Mouse (Mus musculus): ENCODE results near the gene Crispld2. TPM values are rescaled to one million over a fixed set of nuclear protein-coding genes. Genes with fewer than 3 reads are reported as not detected.

The Crispld2 gene
- polyA plus RNA-seq, 1 experiment: not detected

DNA sequence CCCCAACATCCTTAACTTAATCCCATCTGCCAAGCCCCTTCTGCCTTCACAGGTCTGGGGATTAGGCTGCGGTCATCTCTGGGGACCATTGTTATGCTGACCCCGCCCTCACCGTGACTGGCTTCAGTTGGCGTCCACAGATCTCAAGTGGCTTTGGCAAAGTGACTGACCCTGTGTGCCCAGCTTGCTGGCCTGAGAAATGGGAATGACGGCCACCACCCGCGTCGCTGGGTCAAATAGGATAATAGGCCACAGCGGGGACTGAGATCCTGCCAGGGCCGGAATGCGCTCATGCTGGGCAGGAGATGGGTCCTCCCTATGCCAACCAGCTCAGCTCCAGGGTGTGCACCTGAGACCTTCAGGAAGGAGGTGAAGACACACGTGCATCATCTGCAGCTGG lies 46.5 kb downstream of the Crispld2 start:
- Histone ChIP-seq H3K4me3 (ENCODE audit: insufficient read depth, low read length) (no peak overlapping the region), H3K4me1 (ENCODE audit: control insufficient read depth, insufficient read depth, low read length) (peaks cover 18% of the 10 kb centered on the region), H3K27ac (ENCODE audit: insufficient read depth, low read depth, low read length) (no peak overlapping the region)
- TF ChIP-seq CTCF (IDR thresholded peaks at IDR 0.05; ENCODE audit: low read depth, low read length): no peak
- TF ChIP-seq POLR2A (IDR thresholded peaks at IDR 0.05; ENCODE audit: borderline replicate concordance, low read depth, low read length): no peak

DNA sequence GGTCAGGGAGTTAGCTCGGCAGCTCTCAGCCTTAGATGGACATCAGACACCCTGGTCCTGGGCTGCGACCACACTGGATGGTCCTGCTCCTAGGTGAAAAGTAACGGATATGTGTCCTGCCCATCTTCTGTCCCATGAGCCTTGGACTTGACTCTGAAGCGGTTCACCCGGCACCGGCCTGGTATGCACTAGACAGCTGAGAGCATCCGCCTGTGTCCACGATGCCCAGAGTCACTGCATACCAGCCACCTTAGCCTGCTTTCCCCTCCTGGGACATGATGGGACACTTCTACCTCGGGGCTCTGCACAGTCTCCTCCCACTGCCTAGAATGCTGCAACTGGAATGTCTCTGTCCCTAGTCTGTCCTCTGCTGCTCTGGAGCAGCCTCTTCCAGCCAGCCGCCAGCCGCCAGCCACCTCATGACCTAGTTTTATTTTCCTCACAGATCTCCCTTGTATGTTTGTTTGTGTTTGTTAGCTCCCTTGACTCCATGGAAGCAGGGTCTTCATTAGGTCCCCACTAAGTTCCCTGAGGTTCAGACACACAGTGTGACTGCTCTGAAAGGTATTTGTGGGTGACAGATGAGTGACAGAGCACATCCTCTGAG lies 47.2 kb downstream of the Crispld2 start:
- TF ChIP-seq POLR2A (IDR thresholded peaks at IDR 0.05; ENCODE audit: borderline replicate concordance, low read depth, low read length) (no peak), CTCF (IDR thresholded peaks at IDR 0.05; ENCODE audit: low read depth, low read length) (no peak)
- Histone ChIP-seq H3K4me3 (ENCODE audit: insufficient read depth, low read length) (no peak overlapping the region), H3K27ac (ENCODE audit: insufficient read depth, low read depth, low read length) (no peak overlapping the region), H3K4me1 (ENCODE audit: control insufficient read depth, insufficient read depth, low read length) (peaks cover 20% of the 10 kb centered on the region)

DNA sequence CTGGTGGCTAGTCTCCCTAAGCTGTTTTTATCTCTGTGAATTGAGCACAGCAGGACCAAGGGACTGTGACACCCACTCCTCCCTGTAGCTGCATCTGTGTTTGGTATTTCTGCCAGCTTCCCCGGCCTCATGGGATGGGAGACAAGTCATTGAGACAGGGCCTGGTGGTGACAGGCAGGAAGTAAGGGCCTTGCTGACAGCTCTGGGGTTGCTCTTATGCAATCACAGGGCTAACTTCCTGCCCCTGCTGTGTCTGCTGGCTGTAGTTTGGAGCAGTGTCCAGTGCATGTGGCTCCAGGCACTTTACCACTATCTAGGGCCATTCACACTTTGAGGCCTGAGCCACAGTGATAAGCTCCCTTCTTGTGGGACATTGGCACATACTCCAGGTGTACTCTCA lies 48.6 kb downstream of the Crispld2 start:
- Histone ChIP-seq H3K4me1 (ENCODE audit: control insufficient read depth, insufficient read depth, low read length) (peaks cover 26% of the 10 kb centered on the region), H3K27ac (ENCODE audit: insufficient read depth, low read depth, low read length) (peak overlapping the region; percentile 52), H3K4me3 (ENCODE audit: insufficient read depth, low read length) (no peak overlapping the region)
- TF ChIP-seq CTCF (IDR thresholded peaks at IDR 0.05; ENCODE audit: low read depth, low read length) (no peak), POLR2A (IDR thresholded peaks at IDR 0.05; ENCODE audit: borderline replicate concordance, low read depth, low read length) (no peak)

DNA sequence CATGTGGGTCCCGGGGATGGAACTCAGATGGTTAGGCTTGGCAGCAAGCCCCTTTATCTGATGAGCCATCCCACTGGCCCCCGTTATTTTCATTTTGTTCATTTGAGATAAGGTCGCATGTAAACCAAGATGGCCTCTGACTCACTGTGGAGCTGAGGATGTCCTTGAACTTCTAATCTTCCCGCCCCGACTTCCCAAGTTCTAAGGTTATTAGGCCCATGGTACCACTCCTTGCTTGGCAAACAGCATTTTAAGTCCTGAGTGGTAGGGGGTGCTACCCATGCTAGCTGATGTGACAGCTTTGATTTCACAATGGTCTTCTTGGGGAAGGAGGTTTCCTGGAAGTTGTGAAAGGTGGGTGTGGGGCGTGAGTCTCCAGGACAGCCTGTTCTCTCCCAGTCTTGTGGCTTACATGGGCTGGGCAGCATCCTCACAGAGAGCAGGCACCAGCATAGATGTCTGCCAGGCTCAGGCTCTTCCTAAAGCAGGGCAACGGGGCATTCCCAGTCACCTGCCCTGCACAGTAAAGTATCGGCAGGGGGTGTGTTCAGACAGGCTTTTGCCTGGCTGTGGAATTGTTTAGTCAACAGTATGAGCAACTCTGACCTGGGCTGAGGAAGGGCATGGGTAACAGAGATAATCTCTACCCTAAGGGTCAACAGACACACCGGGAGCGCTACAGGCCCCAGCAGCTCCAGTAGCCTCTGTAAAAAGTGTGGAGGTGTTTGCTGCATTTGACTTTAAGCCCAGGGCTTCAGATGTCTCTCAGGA lies 50.5 kb downstream of the Crispld2 start:
- Histone ChIP-seq H3K4me3 (ENCODE audit: insufficient read depth, low read length) (no peak overlapping the region), H3K27ac (ENCODE audit: insufficient read depth, low read depth, low read length) (no peak overlapping the region), H3K4me1 (ENCODE audit: control insufficient read depth, insufficient read depth, low read length) (peaks cover 26% of the 10 kb centered on the region)
- TF ChIP-seq CTCF (IDR thresholded peaks at IDR 0.05; ENCODE audit: low read depth, low read length) (no peak), POLR2A (IDR thresholded peaks at IDR 0.05; ENCODE audit: borderline replicate concordance, low read depth, low read length) (no peak)

DNA sequence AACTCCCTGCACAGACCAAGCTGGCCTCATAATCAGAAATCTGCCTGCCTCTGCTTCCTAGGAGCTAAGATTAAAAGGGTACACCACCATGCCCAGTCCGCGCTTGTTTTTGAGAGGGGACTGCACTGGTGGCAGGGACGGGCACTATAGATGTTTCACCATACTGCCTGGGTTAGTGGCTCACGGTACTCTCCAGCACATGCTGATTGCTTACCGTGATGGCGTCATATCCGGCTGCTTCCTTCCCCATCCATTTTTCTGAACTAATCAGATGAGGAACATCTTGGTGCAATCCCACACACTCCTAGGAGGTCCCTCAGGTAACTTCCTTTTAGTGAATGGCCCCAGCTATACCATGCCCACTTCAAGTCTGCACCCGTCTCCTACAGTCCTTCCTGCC lies 52.7 kb downstream of the Crispld2 start:
- no peak overlapping the region for H3K4me3 ChIP-seq (ENCODE audit: insufficient read depth, low read length)
- peaks cover 28% of the 10 kb centered on the region for H3K4me1 ChIP-seq (ENCODE audit: control insufficient read depth, insufficient read depth, low read length)
- TF ChIP-seq POLR2A (IDR thresholded peaks at IDR 0.05; ENCODE audit: borderline replicate concordance, low read depth, low read length): no peak
- H3K27ac ChIP-seq (ENCODE audit: insufficient read depth, low read depth, low read length): no peak overlapping the region

DNA sequence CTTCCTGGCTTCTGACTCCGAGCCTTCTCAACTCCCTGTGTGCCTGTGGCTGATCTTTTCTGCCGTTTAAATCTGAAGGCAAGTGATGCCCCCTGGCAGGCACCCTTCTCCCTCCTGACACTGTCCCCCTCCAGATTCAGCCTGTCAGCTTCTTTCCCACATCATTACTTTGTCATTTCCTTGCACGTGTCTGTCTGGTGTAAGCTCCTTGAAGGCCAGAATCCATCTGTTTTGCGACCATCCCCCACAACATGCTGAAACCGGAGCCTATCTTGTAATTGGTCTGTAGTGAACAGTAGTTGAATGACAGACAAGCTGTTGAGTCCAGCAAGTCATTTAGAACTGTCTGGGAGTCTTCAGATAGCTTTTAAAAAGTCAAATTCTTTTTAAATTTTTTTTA lies 53.2 kb downstream of the Crispld2 start:
- TF ChIP-seq CTCF (IDR thresholded peaks at IDR 0.05; ENCODE audit: low read depth, low read length): no peak
- TF ChIP-seq POLR2A (IDR thresholded peaks at IDR 0.05; ENCODE audit: borderline replicate concordance, low read depth, low read length): no peak
- peaks cover 29% of the 10 kb centered on the region for H3K4me1 ChIP-seq (ENCODE audit: control insufficient read depth, insufficient read depth, low read length)
- H3K27ac ChIP-seq (ENCODE audit: insufficient read depth, low read depth, low read length): no peak overlapping the region
- H3K4me3 ChIP-seq (ENCODE audit: insufficient read depth, low read length): no peak overlapping the region

DNA sequence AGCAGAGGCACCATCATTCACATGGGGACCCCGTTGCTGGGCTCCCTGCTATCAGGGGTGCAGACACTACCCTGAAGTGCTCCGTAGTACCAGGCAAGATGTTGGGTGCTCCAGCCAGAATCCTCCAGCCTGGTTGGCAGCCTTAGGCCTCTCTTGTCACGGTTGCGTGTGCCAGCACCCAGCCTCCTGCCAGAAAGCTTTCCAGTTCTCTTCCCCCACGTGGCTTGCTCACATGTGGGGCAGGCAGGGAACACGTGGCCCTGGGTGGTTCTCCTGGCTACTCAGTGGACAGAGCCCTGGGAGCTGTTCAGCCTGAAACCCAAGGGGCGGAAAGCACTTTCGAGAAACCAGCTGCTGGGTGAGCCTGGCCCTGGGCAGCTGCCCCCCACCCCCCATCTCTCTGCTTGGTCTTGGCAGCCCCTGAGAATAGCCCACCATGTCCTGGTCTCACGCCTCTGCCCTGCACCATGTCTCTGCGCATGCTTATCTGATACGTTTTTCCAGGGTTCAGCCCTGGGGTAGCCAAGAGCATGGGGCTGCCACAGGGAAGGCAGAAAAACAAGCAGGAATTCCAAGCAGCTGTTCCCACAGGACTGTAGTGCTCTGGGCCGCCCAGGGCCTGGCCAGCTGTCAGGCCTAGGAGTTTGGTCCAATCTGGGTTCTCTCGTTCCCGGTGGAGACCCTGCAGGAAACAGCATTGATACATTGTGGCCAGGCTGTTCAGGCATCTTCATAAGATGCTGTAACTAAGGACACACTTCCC lies 54.2 kb downstream of the Crispld2 start:
- H3K4me3 ChIP-seq (ENCODE audit: insufficient read depth, low read length): no peak overlapping the region
- H3K4me1 ChIP-seq (ENCODE audit: control insufficient read depth, insufficient read depth, low read length): peaks cover 21% of the 10 kb centered on the region
- H3K27ac ChIP-seq (ENCODE audit: insufficient read depth, low read depth, low read length): no peak overlapping the region
- TF ChIP-seq POLR2A (IDR thresholded peaks at IDR 0.05; ENCODE audit: borderline replicate concordance, low read depth, low read length) (no peak), CTCF (IDR thresholded peaks at IDR 0.05; ENCODE audit: low read depth, low read length) (no peak)

DNA sequence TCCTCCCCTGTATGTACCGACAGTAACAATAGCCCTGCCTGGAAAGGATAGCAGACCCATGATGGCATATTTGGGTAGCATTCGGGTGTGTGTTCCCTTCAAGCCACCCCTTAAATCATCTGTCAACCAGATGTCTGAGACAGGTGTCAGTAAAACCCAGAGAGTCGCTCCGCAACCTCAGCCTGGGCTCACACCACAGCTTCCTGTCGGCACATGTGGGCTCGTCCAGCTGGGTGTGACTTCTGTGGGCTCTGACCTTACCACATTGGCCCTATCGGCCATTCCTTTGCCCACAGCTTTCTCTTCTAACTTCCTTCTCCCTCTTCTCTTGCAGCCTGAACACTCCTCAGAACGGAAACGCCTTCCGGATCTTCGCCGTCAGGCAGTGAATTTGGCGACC lies 57.7 kb downstream of the Crispld2 start:
- peaks cover 6% of the 10 kb centered on the region for H3K4me1 ChIP-seq (ENCODE audit: control insufficient read depth, insufficient read depth, low read length)
- no peak for TF ChIP-seq POLR2A (IDR thresholded peaks at IDR 0.05; ENCODE audit: borderline replicate concordance, low read depth, low read length)
- H3K27ac ChIP-seq (ENCODE audit: insufficient read depth, low read depth, low read length): no peak overlapping the region
- H3K4me3 ChIP-seq (ENCODE audit: insufficient read depth, low read length): no peak overlapping the region

DNA sequence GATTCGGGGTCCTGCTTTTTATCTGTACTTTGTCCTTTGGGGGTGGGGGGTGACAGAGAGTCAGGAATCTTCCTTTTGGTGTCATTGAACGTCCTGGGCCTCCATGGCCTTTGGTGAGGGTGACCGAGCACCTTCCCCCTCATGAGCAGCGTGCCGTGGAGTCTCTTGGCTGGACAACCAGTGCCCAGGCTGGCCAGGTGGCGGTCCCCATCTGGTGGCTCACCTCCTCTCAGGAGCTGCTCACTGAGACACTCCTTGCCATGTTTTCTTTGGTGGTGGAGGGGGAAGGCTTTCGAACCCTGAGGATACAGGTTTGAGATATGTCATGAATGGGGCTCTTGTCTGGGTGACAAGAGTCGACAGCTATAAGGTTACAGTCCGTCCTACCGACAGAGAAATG lies 58.1 kb downstream of the Crispld2 start:
- peaks cover 4% of the 10 kb centered on the region; the same call in 1 of the 2 replicates for H3K4me1 ChIP-seq (ENCODE audit: control insufficient read depth, insufficient read depth, low read length)
- H3K4me3 ChIP-seq (ENCODE audit: insufficient read depth, low read length): no peak overlapping the region
- H3K27ac ChIP-seq (ENCODE audit: insufficient read depth, low read depth, low read length): no peak overlapping the region
- no peak for TF ChIP-seq POLR2A (IDR thresholded peaks at IDR 0.05; ENCODE audit: borderline replicate concordance, low read depth, low read length)
- TF ChIP-seq CTCF (IDR thresholded peaks at IDR 0.05; ENCODE audit: low read depth, low read length): no peak

DNA sequence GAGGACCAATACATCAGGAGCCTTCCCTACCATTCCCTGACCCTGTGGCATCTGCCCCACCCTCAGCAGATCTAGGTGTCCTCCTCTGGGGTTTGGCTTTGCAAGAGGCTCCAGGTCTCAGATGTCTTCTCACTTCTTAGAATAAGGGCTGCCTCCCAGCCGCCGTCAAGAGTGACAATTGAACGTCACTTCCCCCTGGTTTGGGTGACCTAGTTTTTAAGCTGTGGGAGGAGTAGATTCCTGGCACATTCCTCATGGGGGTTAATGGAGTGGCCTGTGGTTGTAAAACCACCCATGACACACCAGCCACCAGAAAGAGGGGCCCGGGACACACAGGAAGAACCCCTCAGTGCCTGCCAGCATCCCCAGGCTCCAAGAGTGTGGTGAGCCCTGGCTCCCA lies 58.8 kb downstream of the Crispld2 start:
- H3K27ac ChIP-seq (ENCODE audit: insufficient read depth, low read depth, low read length): no peak overlapping the region
- no peak overlapping the region for H3K4me3 ChIP-seq (ENCODE audit: insufficient read depth, low read length)
- TF ChIP-seq POLR2A (IDR thresholded peaks at IDR 0.05; ENCODE audit: borderline replicate concordance, low read depth, low read length) (no peak), CTCF (IDR thresholded peaks at IDR 0.05; ENCODE audit: low read depth, low read length) (no peak)
- H3K4me1 ChIP-seq (ENCODE audit: control insufficient read depth, insufficient read depth, low read length): peaks cover 4% of the 10 kb centered on the region; the same call in 1 of the 2 replicates

Measured in bone marrow macrophage, adult 2 months (primary cell).